Mouse (Mus musculus) heart, postnatal 0 days (tissue): ENCODE measurements at regions not wholly inside any gene's neighbourhood (a gene's known extent, or its start where the extent isn't known, plus 50 kb on each side); places are given as distances from the start of the nearest gene placed in this dataset.

Experiments
- CTCF ChIP-seq: IDR thresholded peaks from 2 replicates; pipeline ENCODE4 v1.5.1; 2016; ENCODE audit warnings: antibody characterized with exemption, control low read depth, low read depth
- EP300 ChIP-seq: IDR thresholded peaks from 2 replicates; pipeline ENCODE4 v1.6.1; 2016; ENCODE audit warnings: antibody characterized with exemption, low read depth

DNA sequence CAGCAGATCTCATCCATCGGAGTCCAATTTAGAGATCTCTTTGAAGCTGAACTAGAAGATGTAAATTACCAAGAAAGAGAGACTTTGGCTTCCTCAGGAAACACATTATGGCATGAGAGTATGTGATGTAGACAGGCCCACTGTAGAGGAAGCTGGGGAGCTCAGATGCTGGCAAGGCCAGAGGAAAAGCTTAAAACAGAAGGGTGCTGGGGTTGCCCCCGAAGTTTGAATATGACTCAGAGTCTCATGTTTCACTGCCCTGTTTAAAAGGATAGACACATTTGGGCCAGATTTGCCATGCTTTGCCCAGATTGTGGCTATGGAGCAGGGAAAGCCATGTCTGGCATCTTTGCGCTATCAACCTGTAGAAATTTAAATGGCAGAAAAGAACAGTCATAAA, 705.1 kb downstream of the 5730522E02Rik start:
- TF ChIP-seq CTCF, result no peak
- no peak for TF ChIP-seq EP300
